Mouse (Mus musculus) cortical plate, adult 2 months (tissue): ENCODE measurements around the gene 6030468B19Rik.

ENCODE experiments used
- CTCF ChIP-seq: fragments of 200-500 bp; IDR thresholded peaks from 2 replicates; pipeline ENCODE4 v1.5.1; 2011; ENCODE audit warnings: mild to moderate bottlenecking, control low read depth, low read length; ENCODE audit not compliant: insufficient read depth; ENCODE audit errors: extremely low read depth
- POLR2A ChIP-seq: fragments of 200-500 bp; IDR thresholded peaks from 2 replicates; pipeline ENCODE4 v1.6.1; 2011; ENCODE audit warnings: mild to moderate bottlenecking, low read length, control low read depth; ENCODE audit not compliant: insufficient read depth; ENCODE audit errors: extremely low read depth

- TF ChIP-seq POLR2A (no peak), CTCF (no peak)
These were observed 46.0 kb downstream of the 6030468B19Rik start for GRCm38 (mm10) chr11:117843434-117843833.
